Comparison of ENCODE assay signal across 8 mouse cellular contexts in genomic region chr12:86896921-86897512, GRCm38 (mm10). TPM values are rescaled to one million over a fixed set of nuclear protein-coding genes. Genes with fewer than 3 reads are reported as not detected.
DNase-seq lines count a peak whose midpoint lies in the region; ATAC-seq and TF ChIP-seq lines count a peak whose summit lies in the region.

No protein-coding gene starts in this region.

- H3K4me3 ChIP-seq in E14TG2a.4 (replicated peaks; ENCODE audit: low read length): 0 out of 2 replicates have a peak overlapping the region, but pooled peaks have one; percentile 11
- H3K4me3 ChIP-seq in forebrain, embryonic 12.5 days (replicated peaks): peak overlapping the region; percentile 4; the same call in 1 of the 2 replicates
- no peak overlapping the region for H3K4me3 ChIP-seq in hindbrain, embryonic 16.5 days (ENCODE audit: low read length)
- no peak overlapping the region for H3K4me3 ChIP-seq in liver, postnatal 0 days (ENCODE audit: low read depth, low read length)
- no peak overlapping the region for H3K4me3 ChIP-seq in stomach, embryonic 15.5 days (replicated peaks)

- H3K9ac ChIP-seq in forebrain, embryonic 12.5 days: peak overlapping the region; percentile 36
- H3K9ac ChIP-seq in hindbrain, embryonic 16.5 days (ENCODE audit: low read depth, low read length): peak overlapping the region; percentile 49
- H3K9ac ChIP-seq in liver, postnatal 0 days (replicated peaks): peak overlapping the region; percentile 34
- H3K9ac ChIP-seq in stomach, embryonic 15.5 days: no peak overlapping the region

- peak overlapping the region; percentile 63 for H3K4me2 ChIP-seq in forebrain, embryonic 12.5 days
- peak overlapping the region; percentile 69 for H3K4me2 ChIP-seq in hindbrain, embryonic 16.5 days (ENCODE audit: low read length)
- H3K4me2 ChIP-seq in liver, postnatal 0 days (ENCODE audit: low read depth, low read length): peak overlapping the region; percentile 22; the same call in 1 of the 2 replicates
- peak overlapping the region; percentile 20; the same call in 1 of the 2 replicates for H3K4me2 ChIP-seq in stomach, embryonic 15.5 days

- no peaks in the 10 kb centered on the region for H3K36me3 ChIP-seq in E14TG2a.4 (ENCODE audit: insufficient read depth, low read length)
- H3K36me3 ChIP-seq in forebrain, embryonic 12.5 days (replicated peaks): no peaks in the 10 kb centered on the region
- no peaks in the 10 kb centered on the region for H3K36me3 ChIP-seq in hindbrain, embryonic 16.5 days (ENCODE audit: control insufficient read depth, insufficient read depth, low read length)
- no peaks in the 10 kb centered on the region for H3K36me3 ChIP-seq in liver, postnatal 0 days (replicated peaks; ENCODE audit: insufficient read depth, low read length)
- H3K36me3 ChIP-seq in stomach, embryonic 15.5 days: no peaks in the 10 kb centered on the region

- TF ChIP-seq EP300 in liver, postnatal 0 days (IDR thresholded peaks at IDR 0.05; ENCODE audit: low read depth): peak; percentile 90

- no peaks in the 10 kb centered on the region for H3K9me3 ChIP-seq in E14TG2a.4 (ENCODE audit: low read length)
- no peaks in the 10 kb centered on the region for H3K9me3 ChIP-seq in forebrain, embryonic 12.5 days
- no peaks in the 10 kb centered on the region for H3K9me3 ChIP-seq in hindbrain, embryonic 16.5 days (ENCODE audit: control insufficient read depth, low read length)
- no peaks in the 10 kb centered on the region for H3K9me3 ChIP-seq in liver, postnatal 0 days (ENCODE audit: low read length)
- no peaks in the 10 kb centered on the region for H3K9me3 ChIP-seq in stomach, embryonic 15.5 days

- no peak for TF ChIP-seq CTCF in E14TG2a.4 (conservative IDR thresholded peaks at IDR 0.05; ENCODE audit: low read length)
- no peak for TF ChIP-seq CTCF in liver, postnatal 0 days (IDR thresholded peaks at IDR 0.05; ENCODE audit: low read depth)

- no peak for ATAC-seq in forebrain, embryonic 12.5 days (ENCODE audit: low FRiP score)
- no peak for ATAC-seq in hindbrain, embryonic 16.5 days
- no peak for ATAC-seq in liver, postnatal 0 days
- no peak for ATAC-seq in stomach, embryonic 15.5 days (ENCODE audit: insufficient read depth, low FRiP score, low read depth)

- peaks cover 89% of the 10 kb centered on the region for H3K4me1 ChIP-seq in E14TG2a.4 (replicated peaks; ENCODE audit: low read depth, low read length)
- peaks cover 75% of the 10 kb centered on the region for H3K4me1 ChIP-seq in forebrain, embryonic 12.5 days
- peaks cover 67% of the 10 kb centered on the region for H3K4me1 ChIP-seq in hindbrain, embryonic 16.5 days (ENCODE audit: control insufficient read depth, insufficient read depth, low read depth, low read length)
- H3K4me1 ChIP-seq in liver, postnatal 0 days (ENCODE audit: insufficient read depth): peaks cover 69% of the 10 kb centered on the region
- H3K4me1 ChIP-seq in stomach, embryonic 15.5 days: peaks cover 72% of the 10 kb centered on the region

- peak overlapping the region; percentile 98 for H3K27ac ChIP-seq in forebrain, embryonic 12.5 days
- peak overlapping the region; percentile 94 for H3K27ac ChIP-seq in hindbrain, embryonic 16.5 days (ENCODE audit: low read depth, low read length)
- H3K27ac ChIP-seq in liver, postnatal 0 days (ENCODE audit: low read depth): peak overlapping the region; percentile 99
- H3K27ac ChIP-seq in stomach, embryonic 15.5 days: peak overlapping the region; percentile 94

- no peaks in the 10 kb centered on the region for H3K27me3 ChIP-seq in E14TG2a.4 (ENCODE audit: insufficient read depth, low read length)
- no peaks in the 10 kb centered on the region for H3K27me3 ChIP-seq in forebrain, embryonic 12.5 days
- no peaks in the 10 kb centered on the region for H3K27me3 ChIP-seq in hindbrain, embryonic 16.5 days (replicated peaks; ENCODE audit: control insufficient read depth, insufficient read depth, low read length)
- H3K27me3 ChIP-seq in liver, postnatal 0 days (ENCODE audit: insufficient read depth, low read length): no peaks in the 10 kb centered on the region
- no peaks in the 10 kb centered on the region for H3K27me3 ChIP-seq in stomach, embryonic 15.5 days (replicated peaks)

- peak; percentile 91 for DNase-seq in 3T3-L1 (ENCODE audit: low read depth, low spot score)
- peak; percentile 35 for DNase-seq in liver, postnatal 0 days
- DNase-seq in layer of hippocampus, postnatal 14 days (ENCODE audit: low spot score in 2 of 2): no peak
- no peak for DNase-seq in urinary bladder, adult 18-20 months (ENCODE audit: low spot score in 2 of 2)

- WGBS in forebrain, embryonic 12.5 days: 15% methylated on average over 7 of the region's 7 CpGs
- WGBS in hindbrain, embryonic 16.5 days: 13% methylated on average over 7 of the region's 7 CpGs
- WGBS in liver, postnatal 0 days (ENCODE audit: insufficient replicate concordance): 18% methylated on average over 7 of the region's 7 CpGs
- WGBS in stomach, embryonic 15.5 days: 35% methylated on average over 7 of the region's 7 CpGs

RNA-seq across cellular contexts. Expression of gene Irf2bpl, which starts 12.4 kb away (rescaled TPM):
- polyA plus RNA-seq in forebrain, embryonic 12.5 days (2016; fragmentation: Nextera tagmentation; extraction: Ambion mirVana): 74.8 and 81.9 TPM in 2 replicates
- polyA plus RNA-seq in hindbrain, embryonic 16.5 days (2015; fragmentation: Nextera tagmentation; extraction: Ambion mirVana): 49.7 and 56.6 TPM in 2 replicates
- 5.0 and 5.3 TPM in 2 replicates for polyA plus RNA-seq in liver, postnatal 0 days (2015; fragmentation: Nextera tagmentation; extraction: Ambion mirVana)
- polyA plus RNA-seq in stomach, embryonic 15.5 days (2015; fragmentation: Nextera tagmentation; extraction: Ambion mirVana): 28.4 and 29.3 TPM in 2 replicates
- total RNA-seq in layer of hippocampus, postnatal 14 days (2021): 10 to 100 TPM; 64.9 to 65.1 TPM

RNA-seq across cellular contexts. Expression of gene Cipc, which starts 49.8 kb away (rescaled TPM):
- polyA plus RNA-seq in forebrain, embryonic 12.5 days (2016; fragmentation: Nextera tagmentation; extraction: Ambion mirVana): 49.5 and 51.4 TPM in 2 replicates
- polyA plus RNA-seq in hindbrain, embryonic 16.5 days (2015; fragmentation: Nextera tagmentation; extraction: Ambion mirVana): 43.4 and 49.0 TPM in 2 replicates
- 4.4 and 4.7 TPM in 2 replicates for polyA plus RNA-seq in liver, postnatal 0 days (2015; fragmentation: Nextera tagmentation; extraction: Ambion mirVana)
- 15.4 and 15.7 TPM in 2 replicates for polyA plus RNA-seq in stomach, embryonic 15.5 days (2015; fragmentation: Nextera tagmentation; extraction: Ambion mirVana)
- total RNA-seq in layer of hippocampus, postnatal 14 days (2021): 10 to 100 TPM; 60.4 to 63.6 TPM

Comparison
In these comparisons a context has a peak if more than half of its experiments do, and no peak if none do; other contexts are left out.
1. DNase-seq: peak in 3T3-L1 (single experiment) and liver, postnatal 0 days (single experiment); none in layer of hippocampus, postnatal 14 days (0 of 2) and urinary bladder, adult 18-20 months (0 of 2).
2. H3K4me3 ChIP-seq: peak in E14TG2a.4 (single experiment) and forebrain, embryonic 12.5 days (single experiment); none in hindbrain, embryonic 16.5 days (single experiment), liver, postnatal 0 days (single experiment) and stomach, embryonic 15.5 days (single experiment).
3. Peak in every context shown above with its lines, with median percentiles within 50 percentile points of each other: H3K27ac ChIP-seq and H3K4me2 ChIP-seq.